ENCODE assay signal across 22 mouse cellular contexts in the genomic region with DNA sequence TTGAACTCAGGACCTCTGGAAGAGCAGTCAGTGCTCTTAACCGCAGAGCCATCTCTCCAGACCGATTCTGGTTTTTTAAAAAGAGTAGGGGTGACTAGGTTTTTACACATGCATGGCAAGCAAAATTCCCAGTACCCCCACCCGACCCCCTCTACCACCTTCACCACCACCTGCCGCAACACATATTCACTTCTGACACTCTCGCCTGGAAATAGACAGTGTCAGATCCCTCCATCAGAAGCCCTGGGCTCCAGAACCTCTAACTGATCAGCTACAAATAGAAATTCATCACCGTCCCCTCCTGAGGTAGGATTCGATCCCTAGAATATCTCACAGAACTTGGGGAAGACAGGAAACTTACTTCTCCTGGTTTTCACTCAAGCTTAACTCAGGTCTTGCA. TPM values are rescaled to one million over a fixed set of nuclear protein-coding genes. Genes with fewer than 3 reads are reported as not detected.
"Had no signal": no experiment of that assay in that cellular context is flagged by ENCODE, and none has a peak within 500 bp of the region (broad histone marks: within the 10 kb centered on the region; RNA-seq: fewer than 3 reads in every experiment).

No protein-coding gene starts in this region.

- H3K27me3 ChIP-seq: midbrain, embryonic 15.5 days; neural tube, embryonic 12.5 days; stomach, embryonic 15.5 days had no signal

- H3K4me2 ChIP-seq: lung, embryonic 14.5 days; midbrain, embryonic 15.5 days; neural tube, embryonic 12.5 days; stomach, embryonic 15.5 days had no signal

- H3K27ac ChIP-seq: liver, embryonic 14.5 days; midbrain, embryonic 10.5 days; midbrain, embryonic 15.5 days; neural tube, embryonic 12.5 days; stomach, embryonic 15.5 days; stomach, postnatal 0 days had no signal

- ATAC-seq: midbrain, embryonic 15.5 days had no signal

- H3K36me3 ChIP-seq: midbrain, embryonic 15.5 days; neural tube, embryonic 12.5 days; stomach, embryonic 15.5 days had no signal

- H3K4me3 ChIP-seq: midbrain, embryonic 10.5 days; midbrain, embryonic 15.5 days; myocyte; neural tube, embryonic 12.5 days; stomach, embryonic 15.5 days had no signal

- DNase-seq: lung, adult 18-20 months; lung, embryonic 14.5 days; lung, postnatal 10 days; lung, postnatal 4 days; right cerebral cortex, postnatal 14 days; thymus, adult 2 months; thymus, postnatal 25 days; thymus, postnatal 4 days had no signal

- H3K9ac ChIP-seq: liver, embryonic 14.5 days; lung, embryonic 14.5 days; midbrain, embryonic 15.5 days; neural tube, embryonic 12.5 days; stomach, embryonic 15.5 days had no signal

- H3K9me3 ChIP-seq: midbrain, embryonic 10.5 days; midbrain, embryonic 15.5 days; neural tube, embryonic 12.5 days; stomach, embryonic 15.5 days had no signal

RNA-seq across cellular contexts. Expression of gene Car6, which starts 58.4 kb away (rescaled TPM):
- total RNA-seq: megakaryocyte-erythroid progenitor cell, adult 5-6 weeks; neutrophil, adult 5-6 weeks had no signal
- polyA plus RNA-seq: liver, embryonic 16.5 days; lung, embryonic 14.5 days; lung, embryonic 16.5 days; midbrain, embryonic 10.5 days; midbrain, embryonic 15.5 days; neural tube, embryonic 12.5 days; neural tube, embryonic 14.5 days; spleen, adult 2 months; stomach, embryonic 15.5 days; stomach, postnatal 0 days; urinary bladder, adult 2 months had no signal
